Mouse (Mus musculus) myocyte (in vitro differentiated cells): ENCODE measurements at regions not wholly inside any gene's neighbourhood (a gene's known extent, or its start where the extent isn't known, plus 50 kb on each side); places are given as distances from the start of the nearest gene placed in this dataset.

Experiments used
- E2F4 ChIP-seq: IDR thresholded peaks from one replicate; pipeline ENCODE4 v1.6.1; 2011; ENCODE audit warnings: mild to moderate bottlenecking, control low read depth, moderate library complexity; ENCODE audit not compliant: insufficient read depth
- MAX ChIP-seq: IDR thresholded peaks from one replicate; pipeline ENCODE4 v1.6.1; 2011; ENCODE audit warnings: low read depth, mild to moderate bottlenecking, control low read depth
- MYOD1 ChIP-seq, 3 experiments: IDR thresholded peaks; one replicate each; pipeline ENCODE4 v1.6.1; 2011; ENCODE audit warnings: control low read depth in 2 of 3, low read depth in 2 of 3, mild to moderate bottlenecking in 2 of 3, moderate library complexity in 1 of 3; ENCODE audit not compliant: insufficient read length in 2 of 3, control insufficient read depth in 1 of 3
- POLR2A ChIP-seq: IDR thresholded peaks from one replicate; pipeline ENCODE4 v1.6.1; 2011; ENCODE audit warnings: low read depth, mild to moderate bottlenecking, control low read depth, moderate library complexity; ENCODE audit not compliant: insufficient read length

DNA sequence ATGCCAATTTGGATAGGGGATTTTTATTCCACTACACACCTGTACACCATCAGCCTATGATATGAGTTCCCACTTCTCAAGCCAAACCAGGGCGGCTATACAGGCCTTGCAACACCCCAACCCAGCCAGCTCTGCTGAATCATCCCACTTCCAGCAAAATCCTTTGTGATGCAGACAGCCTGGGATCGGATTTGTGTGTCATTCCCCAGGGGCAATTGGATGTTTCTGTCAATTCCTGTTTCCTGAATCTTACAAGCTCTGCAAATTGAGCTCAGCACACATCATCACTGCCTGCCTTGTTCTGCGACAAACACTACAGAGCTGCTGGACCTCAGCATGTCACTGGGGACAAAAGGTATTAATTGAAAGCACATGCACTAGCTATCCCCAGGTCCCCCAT is 132.0 kb upstream of the Vstm2b start:
- TF ChIP-seq MYOD1 (IDR thresholded peaks at IDR 0.05; ENCODE audit: control insufficient read depth in 1 of 3, insufficient read length in 2 of 3, low read depth in 2 of 3) (no peak), POLR2A (no peak), MAX (no peak), E2F4 (no peak)
